Mouse (Mus musculus): Measurements from ENCODE around the gene Osgep.
"Not testable (repeated sequence)": the region's sequence is repeated elsewhere in the genome, so short reads cannot be mapped to it uniquely, and the experiment has no call there.

Gene Osgep

DNA sequence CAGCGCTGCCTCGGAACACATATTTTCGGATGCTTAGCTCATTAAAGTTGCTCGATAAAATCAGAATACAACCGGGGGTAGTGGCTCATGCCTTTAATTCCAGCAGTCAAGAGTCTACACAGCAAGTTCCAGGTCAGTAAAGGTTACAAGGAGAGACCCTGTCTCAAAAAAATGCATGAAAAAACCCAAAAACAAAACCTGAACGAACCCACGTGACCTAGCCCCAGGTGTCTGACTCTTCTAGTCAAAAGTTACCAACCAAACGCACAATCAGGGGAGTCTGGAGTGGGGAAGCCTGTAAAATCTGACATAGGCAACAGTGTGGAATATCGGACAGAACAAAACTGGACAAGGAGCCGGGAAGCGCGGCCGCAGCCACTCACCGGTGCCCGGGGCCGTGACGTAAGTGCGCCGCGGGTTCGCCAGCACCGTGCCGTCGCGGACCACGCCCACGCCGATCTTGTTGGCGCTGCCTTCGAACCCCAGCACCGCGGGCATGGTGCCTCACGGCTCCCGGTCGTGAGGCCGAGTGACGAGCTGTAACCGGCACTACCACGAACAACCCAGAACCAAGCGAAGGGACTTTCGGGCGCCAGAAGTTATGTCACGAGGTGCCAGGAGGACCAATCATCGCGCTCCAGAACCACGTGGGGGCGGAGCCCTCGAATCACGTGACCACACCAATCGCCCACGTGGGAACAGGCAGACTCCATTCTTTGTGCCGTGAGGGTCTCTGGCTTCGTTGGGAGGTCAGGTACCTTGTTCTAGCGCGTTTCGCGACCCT, at the start of gene Osgep, which contains the start of gene Apex1:
Gene Osgep, minus strand, starts transcription at position 613 of the 784 bp plus-strand sequence.
Gene Apex1, plus strand, starts transcription at position 688 of the 784 bp plus-strand sequence.
- DNase-seq (ENCODE audit: low read depth, low spot score) = peak; percentile 92

DNA sequence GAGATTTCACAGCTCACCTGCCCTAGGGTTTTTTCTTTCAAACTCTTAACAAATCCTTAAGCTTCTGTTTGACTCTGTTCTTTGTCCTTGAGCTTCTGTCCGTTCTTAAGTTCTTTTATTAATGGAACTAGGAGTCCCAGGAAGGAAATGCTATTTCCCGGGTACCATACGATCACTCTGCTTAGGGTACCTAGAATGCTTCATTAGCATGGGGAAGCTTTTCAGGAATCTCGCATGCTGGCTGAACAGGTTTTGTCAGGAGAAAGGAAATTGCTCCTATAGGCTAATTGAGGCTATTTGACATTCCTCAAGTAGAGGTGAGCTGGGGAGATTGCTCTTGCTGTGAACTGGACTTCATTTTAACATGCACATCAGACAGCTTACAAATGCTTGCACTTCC, 49.0 kb upstream of the Osgep start:
- no peak for DNase-seq (ENCODE audit: low read depth, low spot score)

DNA sequence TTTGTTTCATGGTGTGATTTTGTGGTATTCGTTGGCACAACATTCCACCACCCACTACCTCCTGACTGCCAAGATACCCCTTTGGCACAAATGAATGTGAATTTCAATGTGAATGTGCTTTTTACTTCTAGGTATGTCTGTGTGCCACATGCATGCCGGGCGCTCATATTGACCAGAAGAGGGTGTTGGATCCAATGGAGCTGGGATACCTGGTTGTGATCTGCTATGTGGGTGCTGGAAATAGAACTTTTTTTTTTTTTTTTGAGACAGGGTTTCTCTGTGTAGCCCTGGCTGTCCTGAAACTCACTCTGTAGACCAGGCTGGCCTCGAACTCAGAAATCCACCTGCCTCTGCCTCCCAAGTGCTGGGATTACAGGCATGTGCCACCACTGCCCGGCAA, 48.4 kb upstream of the Osgep start:
- DNase-seq (ENCODE audit: low read depth, low spot score) = not testable (repeated sequence)

DNA sequence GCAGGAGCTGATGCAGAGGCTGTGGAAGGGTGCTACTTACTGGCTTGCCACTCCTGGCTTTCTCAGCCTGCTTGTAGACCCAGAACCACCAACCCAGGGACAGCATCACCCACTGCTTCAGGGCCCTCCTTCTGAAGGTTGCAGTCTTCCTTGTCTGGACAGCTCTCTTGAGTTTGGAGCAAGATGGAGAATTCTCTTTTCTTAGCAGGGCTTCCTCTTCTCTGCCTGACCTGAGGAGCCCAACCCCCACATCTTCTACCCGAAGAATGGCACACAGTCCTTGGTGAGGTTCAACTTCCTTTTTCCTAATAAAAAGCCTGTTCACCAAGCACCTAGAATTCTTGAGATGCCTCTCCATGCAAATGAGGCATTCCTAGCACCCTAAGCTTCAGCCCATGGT, 46.1 kb upstream of the Osgep start:
- no peak for DNase-seq (ENCODE audit: low read depth, low spot score)

DNA sequence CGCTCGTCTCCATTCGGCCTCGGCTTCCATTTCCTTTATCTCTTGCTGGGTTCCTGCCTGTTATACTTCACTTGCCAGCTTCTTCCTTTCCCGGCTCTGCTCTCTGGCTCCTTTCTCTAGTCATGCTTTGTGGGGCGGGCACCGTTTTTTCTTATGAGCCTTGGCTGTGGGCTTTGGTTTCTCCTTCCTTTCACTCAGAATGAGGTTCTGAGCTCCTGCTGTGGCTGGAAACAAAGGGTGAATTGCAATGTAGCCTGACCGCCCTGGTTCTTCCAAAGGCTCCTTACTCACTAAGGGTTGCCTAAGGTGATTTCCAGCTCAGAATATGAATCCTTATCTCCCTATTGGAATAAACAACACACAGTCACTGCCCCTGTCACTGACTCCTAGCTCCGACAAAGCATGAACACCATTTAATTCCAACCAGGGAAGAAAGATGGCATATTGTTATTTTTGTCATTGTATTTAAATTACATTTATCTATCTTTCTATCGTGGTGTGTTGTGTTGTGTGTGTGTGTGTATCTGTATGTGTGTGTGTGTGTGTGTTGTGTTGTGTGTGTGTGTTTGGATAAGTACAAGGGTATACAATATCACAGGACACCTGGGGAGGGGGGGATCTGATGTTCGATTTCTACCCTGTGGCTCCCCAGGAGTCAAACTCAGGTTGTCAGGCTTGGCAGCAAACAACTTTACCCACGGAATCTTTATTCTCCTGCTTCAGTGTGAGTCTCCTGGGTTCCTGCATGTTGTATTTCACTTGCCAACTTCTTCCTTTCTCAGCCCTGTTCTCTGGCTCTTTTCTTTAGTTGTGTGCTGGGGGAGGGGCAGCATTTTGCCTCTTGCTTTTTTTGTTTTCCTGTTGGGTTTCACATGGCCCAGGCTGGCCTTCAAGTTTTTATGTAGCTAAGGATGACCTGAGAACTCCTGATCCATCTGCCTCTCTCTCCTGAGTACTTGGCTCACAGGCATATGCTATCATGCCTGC, 45.2 kb upstream of the Osgep start:
- no peak for DNase-seq (ENCODE audit: low read depth, low spot score)

DNA sequence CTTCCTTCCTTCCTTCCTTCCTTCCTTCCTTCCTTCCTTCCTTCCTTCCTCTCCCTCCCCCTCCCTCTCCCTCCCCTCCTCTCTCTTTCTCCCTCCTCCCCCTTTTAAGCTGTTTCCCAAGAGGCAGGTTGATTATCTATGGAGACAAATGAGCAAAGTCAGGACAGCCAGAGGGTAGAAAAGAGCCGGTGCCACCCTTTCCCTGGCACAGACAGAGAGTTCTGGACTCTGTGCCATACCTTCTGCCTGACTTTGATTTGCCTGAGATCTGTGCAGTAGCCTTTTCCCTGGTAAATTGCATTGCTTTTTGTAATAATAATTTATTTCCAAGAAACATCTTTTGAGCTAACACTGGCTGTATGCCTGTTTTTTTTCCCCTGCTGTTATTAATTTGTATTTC, 44.3 kb upstream of the Osgep start:
- DNase-seq (ENCODE audit: low read depth, low spot score) = no peak

DNA sequence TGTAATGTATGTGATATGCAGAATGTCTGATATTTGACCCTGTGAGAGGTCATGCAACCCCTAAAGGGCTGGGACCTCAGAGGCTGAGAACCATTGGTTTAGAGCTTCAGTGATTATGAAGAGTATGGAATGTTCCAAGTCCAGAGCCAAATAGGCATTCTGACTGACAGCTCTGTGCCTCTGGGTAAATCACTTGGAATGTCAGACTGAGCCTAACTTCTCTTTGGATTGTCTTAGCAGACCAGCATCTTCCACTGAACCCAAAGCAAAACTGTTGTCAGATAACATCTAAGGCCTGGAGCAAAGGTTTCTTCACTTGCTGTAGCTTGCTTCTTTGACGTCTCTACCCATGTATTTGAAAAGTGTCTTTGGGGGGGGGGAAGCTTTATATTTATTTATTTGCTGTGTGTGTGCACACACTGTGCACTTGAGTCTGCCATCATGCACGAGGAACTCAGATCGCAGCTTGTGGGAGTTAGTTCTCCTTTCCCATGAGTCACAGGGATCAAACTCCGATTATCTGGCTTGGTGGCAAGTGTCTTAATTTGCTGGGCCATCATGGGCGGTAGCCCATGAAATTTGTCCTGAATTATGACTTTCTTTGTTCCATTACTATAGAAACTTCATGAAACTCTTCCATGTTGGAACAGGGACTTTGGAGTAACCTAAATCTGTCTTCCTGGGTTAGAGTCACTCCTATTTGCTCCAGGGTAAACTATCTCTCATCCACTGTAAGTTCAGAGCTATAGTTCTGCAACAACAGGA, 43.7 kb upstream of the Osgep start:
- no peak for DNase-seq (ENCODE audit: low read depth, low spot score)

DNA sequence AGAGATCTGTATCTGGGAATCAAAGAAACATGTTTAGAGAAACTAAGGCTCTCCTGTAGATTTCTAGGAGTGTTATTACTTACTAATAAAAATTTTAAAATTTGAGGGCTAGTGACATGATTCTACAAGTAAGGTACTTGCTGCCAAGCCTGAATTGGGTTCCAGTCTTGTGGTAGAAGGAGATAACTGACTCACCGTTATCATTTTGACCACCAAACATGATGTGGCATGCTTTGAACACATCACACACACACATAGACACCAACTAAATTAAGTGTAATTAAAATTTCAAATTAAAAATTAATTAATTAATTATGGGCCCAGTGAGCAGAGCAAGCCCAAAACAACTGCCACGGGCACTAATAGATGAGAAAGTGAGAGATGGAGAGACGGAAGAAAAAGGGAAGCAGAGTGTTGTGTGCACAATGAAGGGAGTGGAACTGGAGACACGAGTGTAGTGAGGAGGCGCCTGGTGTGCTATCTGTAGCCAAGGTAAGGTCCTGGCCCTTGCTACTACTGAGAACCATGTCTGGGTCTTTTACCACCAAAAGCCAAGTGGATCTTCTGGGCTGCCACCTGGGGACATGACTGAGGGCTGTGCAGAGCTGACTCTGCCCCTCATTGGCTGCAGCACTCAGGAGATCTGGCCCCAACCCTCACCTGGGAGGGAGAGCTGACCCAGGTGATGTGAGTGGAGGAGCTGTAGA, 33.7 kb upstream of the Osgep start:
- DNase-seq (ENCODE audit: low read depth, low spot score) = not testable (repeated sequence)

DNA sequence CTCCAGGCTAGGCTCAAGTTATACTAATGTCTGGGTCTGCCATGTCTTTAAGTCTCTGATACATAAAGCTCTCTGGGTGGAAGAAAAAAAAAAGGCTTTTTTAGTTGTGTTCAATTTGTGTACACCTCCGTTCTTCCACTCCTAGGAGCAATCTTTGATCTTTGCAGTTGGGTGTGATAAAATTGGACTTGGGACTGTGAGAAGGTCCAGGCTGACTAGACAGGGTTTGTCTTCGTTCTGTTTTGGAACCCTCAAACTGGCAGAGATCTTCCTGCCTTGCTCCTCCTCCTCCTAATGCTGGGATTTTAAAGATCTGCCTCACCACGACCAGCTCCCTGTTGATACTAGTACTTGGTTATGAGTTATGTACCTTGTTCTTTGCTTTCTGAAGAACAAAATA, 32.5 kb upstream of the Osgep start:
- DNase-seq (ENCODE audit: low read depth, low spot score) = not testable (repeated sequence)

DNA sequence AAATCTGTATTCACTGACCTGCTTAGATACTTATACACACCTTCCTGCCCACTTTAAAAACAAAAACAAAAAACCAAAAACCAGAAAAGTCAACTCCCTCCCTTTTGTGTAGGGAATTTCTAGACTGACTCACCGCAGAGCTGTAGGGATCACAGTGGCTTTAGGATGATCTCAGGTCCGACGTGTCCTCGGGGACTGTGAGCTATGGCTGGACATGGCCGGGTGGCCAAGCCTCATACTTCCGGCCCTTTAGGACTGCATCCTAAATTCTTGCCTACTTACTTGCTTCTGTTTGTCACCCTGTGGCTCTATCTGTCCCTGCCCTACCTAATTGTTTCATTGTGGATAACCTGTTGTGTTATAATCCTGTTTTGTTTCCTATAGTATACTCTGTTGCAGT, 32.0 kb upstream of the Osgep start:
- not testable (repeated sequence) for DNase-seq (ENCODE audit: low read depth, low spot score)

DNA sequence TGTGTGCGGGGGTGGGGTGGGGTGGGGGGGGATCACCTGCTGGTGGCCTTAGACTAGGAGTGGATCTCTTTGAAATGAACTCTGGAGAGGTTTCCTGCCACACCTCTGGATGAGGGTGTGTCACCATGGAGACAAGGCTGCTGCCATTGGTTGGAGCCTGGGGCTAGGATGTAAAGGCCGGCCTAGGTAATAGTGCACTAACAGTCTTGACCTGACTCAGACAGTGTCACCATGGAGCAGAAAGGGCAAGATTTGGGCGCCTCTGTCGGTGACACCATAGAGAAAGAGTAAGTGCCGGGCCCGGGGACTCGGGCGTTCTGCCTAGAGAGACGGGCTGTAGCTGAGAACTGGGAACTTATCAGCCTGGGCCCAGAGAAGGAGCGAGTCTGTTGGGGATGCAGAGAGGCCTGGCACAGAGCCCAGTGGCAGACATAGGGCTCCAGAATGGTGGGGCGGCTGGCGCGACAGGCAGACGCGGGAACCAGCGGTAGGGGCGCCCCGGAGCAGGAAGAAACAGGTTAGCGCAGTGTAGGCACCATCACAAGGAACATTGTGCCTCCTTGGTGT, 31.3 kb upstream of the Osgep start, which contains the start of gene Pnp2:
Gene Pnp2, plus strand, starts transcription at position 51 of the 567 bp plus-strand sequence.
- peak; percentile 53 for DNase-seq (ENCODE audit: low read depth, low spot score)

DNA sequence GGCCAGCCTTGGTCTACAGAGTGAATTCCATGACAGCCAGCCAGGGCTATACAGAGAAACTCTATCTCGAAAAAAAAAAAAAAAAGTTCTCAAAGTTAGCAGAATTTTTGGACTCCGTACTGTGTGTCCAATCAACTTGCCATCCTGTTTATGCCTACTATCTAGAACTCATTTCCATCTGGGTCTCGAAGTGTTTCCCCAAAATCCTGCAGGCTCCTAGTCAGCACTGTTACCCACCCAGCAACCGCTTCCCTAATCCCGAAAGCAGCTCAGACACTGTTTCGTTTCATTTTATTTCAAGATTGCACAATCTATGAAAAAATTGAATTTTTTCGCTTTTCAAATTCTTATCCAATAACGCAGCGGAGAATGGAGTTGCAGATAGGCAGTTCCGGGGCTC, 30.8 kb upstream of the Osgep start:
- no peak for DNase-seq (ENCODE audit: low read depth, low spot score)

DNA sequence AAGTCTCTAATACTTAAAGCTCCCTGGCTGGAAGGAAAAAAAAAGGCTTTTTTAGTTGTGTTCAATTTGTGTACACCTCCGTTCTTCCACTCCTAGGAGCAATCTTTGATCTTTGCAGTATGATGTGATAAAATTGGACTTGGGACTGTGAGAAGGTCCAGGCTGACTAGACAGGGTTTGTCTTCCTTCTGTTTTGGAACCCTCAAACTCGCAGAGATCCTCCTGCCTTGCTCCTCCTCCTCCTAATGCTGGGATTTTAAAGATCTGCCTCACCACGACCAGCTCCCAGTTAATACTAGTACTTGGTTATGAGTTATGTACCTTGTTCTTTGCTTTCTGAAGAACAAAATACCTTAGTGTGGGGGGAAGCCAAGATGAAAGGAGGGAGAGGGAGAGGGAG, 20.8 kb upstream of the Osgep start:
- DNase-seq (ENCODE audit: low read depth, low spot score) = not testable (repeated sequence)

DNA sequence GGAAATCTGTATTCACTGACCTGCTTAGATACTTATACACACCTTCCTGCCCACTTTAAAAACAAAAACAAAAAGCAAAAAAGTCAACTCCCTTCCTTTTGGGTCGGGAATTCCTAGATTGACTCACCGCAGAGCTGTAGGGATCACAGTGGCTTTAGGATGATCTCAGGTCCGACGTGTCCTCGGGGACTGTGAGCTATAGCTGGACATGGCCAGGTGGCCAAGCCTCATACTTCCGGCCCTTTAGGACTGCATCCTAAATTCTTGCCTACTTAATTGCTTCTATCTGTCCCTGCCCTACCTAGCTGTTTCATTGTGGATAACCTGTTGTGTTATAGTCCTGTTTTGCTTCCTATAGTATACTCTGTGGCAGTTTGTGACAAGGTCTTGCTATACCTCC, 20.4 kb upstream of the Osgep start:
- DNase-seq (ENCODE audit: low read depth, low spot score) = not testable (repeated sequence)

DNA sequence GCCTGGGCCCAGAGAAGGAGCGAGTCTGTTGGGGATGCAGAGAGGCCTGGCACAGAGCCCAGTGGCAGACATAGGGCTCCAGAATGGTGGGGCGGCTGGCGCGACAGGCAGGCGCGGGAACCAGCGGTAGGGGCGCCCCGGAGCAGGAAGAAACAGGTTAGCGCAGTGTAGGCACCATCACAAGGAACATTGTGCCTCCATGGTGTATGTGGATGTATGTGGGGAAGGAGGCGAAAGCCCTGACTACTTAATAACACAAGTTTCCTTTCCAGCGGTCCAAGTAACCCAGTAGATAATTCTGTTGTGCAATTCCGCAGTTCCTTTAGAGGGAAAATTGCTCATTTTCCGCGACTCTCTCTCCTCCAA, 20.0 kb upstream of the Osgep start:
- DNase-seq (ENCODE audit: low read depth, low spot score) = not testable (repeated sequence)

DNA sequence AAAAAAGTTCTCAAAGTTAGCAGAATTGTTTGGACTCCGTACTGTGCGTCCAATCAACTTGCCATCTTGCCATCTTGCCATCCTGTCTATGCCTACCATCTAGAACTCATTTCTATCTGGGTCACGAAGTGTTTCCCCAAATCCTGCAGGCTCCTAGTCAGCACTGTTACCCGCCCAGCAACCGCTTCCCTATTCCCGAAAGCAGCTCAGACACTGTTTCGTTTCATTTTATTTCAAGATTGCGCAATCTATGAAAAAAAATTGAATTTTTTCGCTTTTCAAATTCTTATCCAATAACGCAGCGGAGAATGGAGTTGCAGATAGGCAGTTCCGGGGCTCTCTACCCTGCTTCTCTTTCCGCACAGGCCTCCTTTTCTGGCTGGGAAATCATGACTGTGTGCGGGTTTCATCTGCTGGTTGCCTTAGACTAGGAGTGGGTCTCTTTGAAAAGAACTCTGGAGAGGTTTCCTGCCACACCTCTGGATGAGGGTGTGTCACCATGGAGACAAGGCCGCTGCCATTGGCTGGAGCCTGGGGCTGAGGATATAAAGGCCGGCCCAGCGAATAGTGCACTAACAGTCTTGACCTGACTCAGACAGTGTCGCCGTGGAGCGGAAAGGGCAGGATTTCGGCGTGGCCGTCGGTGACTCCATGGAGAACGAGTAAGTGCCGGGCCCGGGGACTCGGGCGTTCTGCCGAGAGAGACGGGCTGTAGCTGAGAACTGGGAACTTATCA, 19.4 kb upstream of the Osgep start, which contains the start of gene Gm49342:
Gene Gm49342, plus strand, starts transcription at position 586 of the 736 bp plus-strand sequence.
- DNase-seq (ENCODE audit: low read depth, low spot score) = peak; percentile 89

DNA sequence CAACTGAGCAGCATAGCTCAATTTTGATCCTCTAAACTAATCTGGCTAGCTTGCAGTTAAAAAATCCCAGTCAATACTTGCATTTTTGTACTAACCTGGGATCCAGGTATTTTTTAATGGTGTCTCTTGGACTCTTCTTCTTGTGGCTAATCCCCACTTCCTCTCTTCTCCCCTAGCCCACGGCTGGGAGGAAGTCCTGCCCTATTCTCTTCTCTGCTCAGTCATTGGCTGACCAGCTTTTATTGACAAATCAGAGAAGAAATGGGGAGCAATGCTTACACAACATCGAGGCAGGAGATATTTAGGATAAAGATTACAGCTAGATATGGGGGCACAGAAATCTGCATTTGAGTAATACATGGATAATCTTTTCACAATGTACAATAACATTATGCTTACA, 14.2 kb upstream of the Osgep start:
- no peak for DNase-seq (ENCODE audit: low read depth, low spot score)

DNA sequence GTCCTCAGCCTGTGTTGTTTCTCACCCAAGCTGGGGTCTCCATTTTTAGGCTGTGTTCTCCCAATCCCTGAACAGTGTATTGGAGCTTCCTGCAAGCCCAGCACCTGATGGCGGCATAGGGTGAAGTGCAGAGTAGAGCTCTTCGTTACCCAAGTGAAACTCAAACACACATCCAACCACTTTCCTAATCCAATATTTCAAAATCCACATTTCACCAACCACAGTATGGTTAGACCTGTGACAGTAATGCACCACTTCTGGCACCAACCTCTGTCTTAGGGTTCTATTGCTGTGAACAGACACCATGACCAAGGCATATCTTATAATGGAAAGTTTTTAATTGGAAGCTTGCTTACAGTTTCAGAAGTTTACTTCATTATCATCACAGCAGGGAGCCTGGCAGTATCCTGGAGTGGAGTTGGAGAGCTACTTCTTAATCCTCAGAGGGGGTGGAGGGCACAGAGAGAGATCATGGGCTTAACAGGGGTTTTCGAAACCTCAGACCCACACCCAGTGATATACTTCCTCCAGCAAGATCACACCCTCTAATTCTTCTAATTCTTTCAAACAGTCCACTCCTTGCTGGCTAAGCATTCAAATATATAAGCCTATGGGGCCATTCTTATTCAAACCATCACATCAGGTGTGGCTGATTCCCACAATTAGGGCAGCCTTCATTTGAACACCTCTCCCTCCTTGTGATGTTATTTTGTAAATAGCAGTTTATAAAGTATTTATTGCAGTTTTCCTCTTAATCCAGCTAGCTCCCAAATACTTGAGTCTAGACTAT, 13.6 kb upstream of the Osgep start:
- no peak for DNase-seq (ENCODE audit: low read depth, low spot score)

DNA sequence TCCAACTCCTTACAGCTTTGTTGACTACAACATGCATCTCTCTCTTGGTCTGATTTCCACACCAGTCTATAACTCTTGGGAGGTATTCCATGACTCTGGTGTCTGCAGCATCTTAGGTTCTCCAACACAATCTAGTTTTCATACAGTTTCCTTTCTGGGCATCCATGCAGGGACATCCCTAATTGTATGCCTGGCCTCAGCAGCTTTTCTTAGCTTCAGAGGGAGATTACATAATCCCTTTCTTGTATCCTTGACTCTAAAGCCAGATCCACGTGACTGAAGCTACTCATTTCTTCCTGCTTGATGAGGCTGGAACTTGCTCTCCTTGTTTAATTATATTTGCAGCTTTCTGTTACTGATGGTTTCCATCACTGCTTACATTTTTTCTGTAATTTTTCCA, 12.0 kb upstream of the Osgep start:
- DNase-seq (ENCODE audit: low read depth, low spot score) = no peak

Measured in WW6 (cell line).